Mouse (Mus musculus) bone marrow macrophage, adult 2 months (primary cell): ENCODE data around the gene Grin2c.

Experiments
- CTCF ChIP-seq: IDR thresholded peaks from 2 replicates; pipeline ENCODE4 v1.5.1; 2012; ENCODE audit warnings: low read depth, mild to moderate bottlenecking, low read length, moderate library complexity
- POLR2A ChIP-seq: IDR thresholded peaks from 2 replicates; pipeline ENCODE4 v1.6.1; 2012; ENCODE audit warnings: mild to moderate bottlenecking, low read depth, low read length, borderline replicate concordance

- TF ChIP-seq CTCF, result no peak
- TF ChIP-seq POLR2A, result no peak
Observed at GRCm38 (mm10) chr11:115289885-115290284, 22.8 kb upstream of the Grin2c start.
